Mouse (Mus musculus) olfactory bulb, adult 2 months (tissue): Measurements from ENCODE around the gene Atf7.

ENCODE experiments used
- CTCF ChIP-seq: fragments of 200-500 bp; IDR thresholded peaks from 2 replicates; pipeline ENCODE4 v1.5.1; 2012; ENCODE audit warnings: low read depth, mild to moderate bottlenecking, low read length, moderate library complexity; ENCODE audit not compliant: insufficient read depth
- POLR2A ChIP-seq: fragments of 200-500 bp; IDR thresholded peaks from 2 replicates; pipeline ENCODE4 v1.6.1; 2012; ENCODE audit warnings: mild to moderate bottlenecking, low read depth, low read length, moderate library complexity; ENCODE audit not compliant: insufficient read depth

DNA sequence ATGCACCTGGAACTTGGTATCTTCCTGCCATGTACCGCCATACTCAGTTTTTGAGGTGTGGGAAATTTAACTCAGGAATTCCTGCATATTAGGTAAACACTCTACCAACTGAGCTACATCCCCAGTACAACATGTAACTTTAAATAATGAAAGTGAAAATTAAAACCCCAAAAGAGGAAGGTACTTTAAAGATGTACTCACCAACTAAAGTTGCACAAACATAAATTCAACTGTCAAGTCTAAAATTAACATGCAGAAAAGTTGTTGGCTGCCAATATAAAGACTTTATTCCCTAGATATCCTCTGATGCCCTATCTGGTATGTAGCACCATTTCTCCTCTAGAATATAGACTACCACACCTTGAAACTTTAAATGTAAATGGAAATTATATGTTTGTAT lies 7.6 kb downstream of the Atf7 start:
- TF ChIP-seq POLR2A, result no peak
- no peak for TF ChIP-seq CTCF
